21 mouse cellular contexts compared by ENCODE assay signal in genomic region chr5:65293627-65294026, GRCm38 (mm10). TPM values are rescaled to one million over a fixed set of nuclear protein-coding genes. Genes with fewer than 3 reads are reported as not detected.
DNase-seq lines count a peak whose midpoint lies in the region; ATAC-seq and TF ChIP-seq lines count a peak whose summit lies in the region.
"Had no signal": no experiment of that assay in that cellular context is flagged by ENCODE, and none has a peak within 500 bp of the region (broad histone marks: within the 10 kb centered on the region; RNA-seq: fewer than 3 reads in every experiment).

No protein-coding gene starts in this region.

- intact Hi-C loops in heart, postnatal 36 days (cut with DNase I) = no loop called here

- WGBS in lung, postnatal 0 days = 84% methylated on average over 6 of the region's 6 CpGs
- WGBS in thymus, adult 2 months = 88% methylated on average over 6 of the region's 6 CpGs

- H3K36me3 ChIP-seq in lung, postnatal 0 days (ENCODE audit: insufficient read depth, low read length) = peaks cover 4% of the 10 kb centered on the region; the same call in 1 of the 2 replicates
- peaks cover 36 to 71% of the 10 kb centered on the region in 2 experiments for H3K36me3 ChIP-seq in CH12.LX (replicated peaks in 1 of 2; ENCODE audit: control insufficient read depth in 1 of 2, insufficient read depth in 1 of 2, low read length in 1 of 2)
- H3K36me3 ChIP-seq in thymus, adult 2 months (ENCODE audit: control insufficient read depth, insufficient read depth, low read length) = peaks cover 58% of the 10 kb centered on the region

- peak; percentile 50 for DNase-seq in heart, adult 11 months
- no peak for DNase-seq in heart, postnatal 36 days
- peak; percentile 7 for DNase-seq in lung, postnatal 10 days
- DNase-seq in lung, postnatal 0 days (ENCODE audit: low spot score) = no peak
- peak; percentile 53 for DNase-seq in CH12.LX (ENCODE audit: extremely low read depth)
- DNase-seq in thymus, adult 2 months = no peak
- DNase-seq: adrenal gland, adult 2 months; adrenal gland, adult 8-10 months; adrenal gland, postnatal 10 days; adrenal gland, postnatal 14 days; adrenal gland, postnatal 25 days; B cell, adult 2 months; cerebellum, adult 11 months; cerebellum, adult 11-12 months; cerebellum, adult 18-20 months; cerebellum, adult 2 months had no signal

- H3K27me3 ChIP-seq in lung, postnatal 0 days (replicated peaks; ENCODE audit: insufficient read depth, low read length) = no peaks in the 10 kb centered on the region
- no peaks in the 10 kb centered on the region for H3K27me3 ChIP-seq in CH12.LX (replicated peaks)
- no peaks in the 10 kb centered on the region for H3K27me3 ChIP-seq in thymus, adult 2 months (ENCODE audit: control insufficient read depth, insufficient read depth, low read length)
- H3K27me3 ChIP-seq: Patski had no signal

- TF ChIP-seq EP300 in lung, postnatal 0 days (IDR thresholded peaks at IDR 0.05) = no peak
- TF ChIP-seq EP300 in CH12.LX (IDR thresholded peaks at IDR 0.05; ENCODE audit: low read length) = no peak

- TF ChIP-seq POLR2A in CH12.LX (IDR thresholded peaks at IDR 0.05; ENCODE audit: low read depth, low read length) = peak; percentile 47
- TF ChIP-seq POLR2A in thymus, adult 2 months (IDR thresholded peaks at IDR 0.05; ENCODE audit: control insufficient read depth, extremely low read depth, insufficient read depth, low read length, poor library complexity) = no peak

- no peak for TF ChIP-seq CTCF in lung, postnatal 0 days (IDR thresholded peaks at IDR 0.05)
- no peak for TF ChIP-seq CTCF in CH12.LX (conservative IDR thresholded peaks at IDR 0.05 in 1 of 2, IDR thresholded peaks at IDR 0.05 in 1 of 2; ENCODE audit: low read depth in 2 of 2, low read length in 2 of 2)
- TF ChIP-seq CTCF in thymus, adult 2 months (IDR thresholded peaks at IDR 0.05; ENCODE audit: borderline replicate concordance, control insufficient read depth, extremely low read depth, insufficient read depth, low read length, poor library complexity) = no peak

- no peaks in the 10 kb centered on the region for H3K4me1 ChIP-seq in lung, postnatal 0 days (ENCODE audit: insufficient read depth, low read depth, low read length)
- H3K4me1 ChIP-seq in CH12.LX (ENCODE audit: control insufficient read depth in 1 of 2, insufficient read depth in 2 of 2) = peaks cover 5 to 20% of the 10 kb centered on the region in 2 experiments; a peak in 3 of 4 replicates
- no peaks in the 10 kb centered on the region for H3K4me1 ChIP-seq in thymus, adult 2 months (replicated peaks; ENCODE audit: control insufficient read depth, insufficient read depth, low read length)

- dilution Hi-C loops in CH12.LX (cut with MboI; ENCODE audit: extremely low pct_ligation_motif_present, extremely low pct_unique_long_range_greater_than_20kb, low sequenced_read_pairs) = no loop called here

- H3K9me3 ChIP-seq in lung, postnatal 0 days (ENCODE audit: low read length) = no peaks in the 10 kb centered on the region
- no peaks in the 10 kb centered on the region for H3K9me3 ChIP-seq in CH12.LX (replicated peaks; ENCODE audit: low read length)
- H3K9me3 ChIP-seq: G1E had no signal

- H3K27ac ChIP-seq in lung, postnatal 0 days (ENCODE audit: low read length) = no peak overlapping the region
- H3K27ac ChIP-seq in CH12.LX (ENCODE audit: insufficient read depth, low read depth) = peak overlapping the region; percentile 60; the same call in 1 of the 2 replicates
- no peak overlapping the region for H3K27ac ChIP-seq in thymus, adult 2 months (ENCODE audit: control insufficient read depth, insufficient read depth, low read length)

- peaks cover 14% of the 10 kb centered on the region for H3K79me2 ChIP-seq in CH12.LX (replicated peaks; ENCODE audit: control insufficient read depth, extremely low read depth, insufficient read depth, poor library complexity, severe bottlenecking)

- H3K4me2 ChIP-seq in lung, postnatal 0 days (replicated peaks; ENCODE audit: low read depth, low read length) = no peak overlapping the region
- H3K4me2 ChIP-seq in CH12.LX (ENCODE audit: insufficient read depth, low read depth, poor library complexity, severe bottlenecking) = peak overlapping the region; percentile 62; the same call in 1 of the 2 replicates

- in situ Hi-C loops in CH12.LX (cut with MboI; ENCODE audit: low pct_ligation_motif_present, low pct_unique_long_range_greater_than_20kb, low sequenced_read_pairs) = no loop called here

- TF ChIP-seq RAD21 in CH12.LX (IDR thresholded peaks at IDR 0.05; ENCODE audit: low read depth, low read length) = no peak

- H3K4me3 ChIP-seq in lung, postnatal 0 days (ENCODE audit: low read depth, low read length) = no peak overlapping the region
- H3K4me3 ChIP-seq in CH12.LX (replicated peaks in 1 of 3; ENCODE audit: low read depth in 2 of 3, low read length in 2 of 3, poor library complexity in 1 of 3) = peak overlapping the region; percentile 35 to 56 (median 51)
- no peak overlapping the region for H3K4me3 ChIP-seq in thymus, adult 2 months (ENCODE audit: control insufficient read depth, insufficient read depth, low read length)

- ATAC-seq in lung, postnatal 0 days = no peak
- ATAC-seq: activated CD4-positive, CD25-positive, alpha-beta regulatory T cell, adult 4 months; CD4-positive, CD25-positive, alpha-beta regulatory T cell, adult 4 months; Patski had no signal

- no peak overlapping the region for H3K9ac ChIP-seq in lung, postnatal 0 days (replicated peaks; ENCODE audit: low read depth)
- H3K9ac ChIP-seq in CH12.LX (ENCODE audit: insufficient read depth, low read depth) = peak overlapping the region; percentile 69

TF ChIP-seq in CH12.LX, 34 proteins besides CTCF, POLR2A, EP300 and RAD21 (continues in another document):
- TF ChIP-seq USF2 (conservative IDR thresholded peaks at IDR 0.05; ENCODE audit: low read depth, low read length) (no peak), RCOR1 (conservative IDR thresholded peaks at IDR 0.05; ENCODE audit: low read depth, low read length) (no peak), SIN3A (IDR thresholded peaks at IDR 0.05; ENCODE audit: low read length) (no peak; the same call in 1 of the 2 replicates), NRF1 (IDR thresholded peaks at IDR 0.05; ENCODE audit: low read depth, low read length) (no peak), POLR2AphosphoS2 (IDR thresholded peaks at IDR 0.05; ENCODE audit: low read depth, low read length) (no peak), ELF1 (IDR thresholded peaks at IDR 0.05; ENCODE audit: low read depth, low read length) (peak; percentile 55), GABPA (IDR thresholded peaks at IDR 0.05; ENCODE audit: insufficient replicate concordance, low read depth, low read length) (no peak), MAZ (IDR thresholded peaks at IDR 0.05; ENCODE audit: low read depth, low read length) (no peak), JUN (IDR thresholded peaks at IDR 0.05; ENCODE audit: insufficient read depth, low read depth, low read length) (no peak), CHD2 (IDR thresholded peaks at IDR 0.05; ENCODE audit: low read length) (no peak), MEF2A (IDR thresholded peaks at IDR 0.05; ENCODE audit: borderline replicate concordance, low read depth, low read length) (no peak), ZKSCAN1 (IDR thresholded peaks at IDR 0.05; ENCODE audit: borderline replicate concordance, low read depth, low read length) (no peak), ZMIZ1 (IDR thresholded peaks at IDR 0.05; ENCODE audit: low read depth, low read length) (no peak), PAX5 (IDR thresholded peaks at IDR 0.05; ENCODE audit: low read length) (no peak), IRF4 (IDR thresholded peaks at IDR 0.05; ENCODE audit: low read depth, low read length) (no peak), TCF12 (IDR thresholded peaks at IDR 0.05; ENCODE audit: low read depth, low read length) (peak; percentile 38; the same call in 1 of the 2 replicates), MYC (IDR thresholded peaks at IDR 0.05; ENCODE audit: low read depth, low read length) (no peak), ZC3H11A (IDR thresholded peaks at IDR 0.05; ENCODE audit: low read depth, low read length) (no peak), MAFK (IDR thresholded peaks at IDR 0.05; ENCODE audit: insufficient replicate concordance, low read length) (no peak), HCFC1 (IDR thresholded peaks at IDR 0.05; ENCODE audit: low read depth, low read length) (peak; percentile 16; the same call in 1 of the 2 replicates), MAX (IDR thresholded peaks at IDR 0.05; ENCODE audit: low read length) (no peak), USF1 (IDR thresholded peaks at IDR 0.05; ENCODE audit: low read depth, low read length) (no peak), BHLHE40 (IDR thresholded peaks at IDR 0.05; ENCODE audit: low read depth, low read length) (no peak), UBTF (IDR thresholded peaks at IDR 0.05; ENCODE audit: low read depth, low read length) (no peak), ETS1 (conservative IDR thresholded peaks at IDR 0.05; ENCODE audit: low read depth, low read length) (peak; percentile 7), SMC3 (IDR thresholded peaks at IDR 0.05; ENCODE audit: low read depth, low read length) (no peak), JUND (conservative IDR thresholded peaks at IDR 0.05; ENCODE audit: low read depth, low read length) (no peak), TBP (conservative IDR thresholded peaks at IDR 0.05; ENCODE audit: low read depth, low read length) (peak; percentile 40; the same call in 1 of the 2 replicates), MXI1 (IDR thresholded peaks at IDR 0.05; ENCODE audit: low read depth, low read length) (peak; percentile 49; the same call in 1 of the 2 replicates), KAT2A (IDR thresholded peaks at IDR 0.05; ENCODE audit: insufficient replicate concordance, low read length) (no peak), ZNF384 (IDR thresholded peaks at IDR 0.05; ENCODE audit: low read depth, low read length) (no peak), NELFE (IDR thresholded peaks at IDR 0.05; ENCODE audit: low read depth, low read length) (peak; percentile 23; the same call in 1 of the 2 replicates)

RNA-seq across cellular contexts. Expression of gene Rfc1, which starts 41.8 kb away (rescaled TPM):
- 10 to 100 TPM; 31.1 to 42.5 TPM for total RNA-seq in heart, postnatal 36 days (2021)
- 34.8 and 37.7 TPM in 2 replicates for polyA plus RNA-seq in lung, postnatal 0 days (2015; fragmentation: Nextera tagmentation; extraction: Ambion mirVana)
- 75.5 and 83.1 TPM in 2 replicates for total RNA-seq in CH12.LX (2012; rRNA removed)
- total RNA-seq in CH12.LX (2014; rRNA removed) = 62.4 and 64.9 TPM in 2 replicates
- 80.8 and 108 TPM in 2 replicates for polyA plus RNA-seq in CH12.LX (2012; ENCODE audit: insufficient read length, low read depth)
- 20.0 and 27.9 TPM in 2 replicates for polyA plus RNA-seq in thymus, adult 2 months (2012; rRNA removed)

RNA-seq across cellular contexts. Expression of gene Klb, which starts 54.5 kb away (rescaled TPM):
- total RNA-seq in heart, postnatal 36 days (2021) = under 1 TPM; 0.14 to 0.36 TPM
- 0.04 TPM in 1 of 2 replicates, not detected in the other for polyA plus RNA-seq in lung, postnatal 0 days (2015; fragmentation: Nextera tagmentation; extraction: Ambion mirVana)
- total RNA-seq in CH12.LX (2012; rRNA removed) = not detected in 2 replicates
- total RNA-seq in CH12.LX (2014; rRNA removed) = not detected in 2 replicates
- polyA plus RNA-seq in CH12.LX (2012; ENCODE audit: insufficient read length, low read depth) = not detected in 2 replicates
- 1.1 and 1.6 TPM in 2 replicates for polyA plus RNA-seq in thymus, adult 2 months (2012; rRNA removed)
- total RNA-seq: MEL had no signal
- polyA plus RNA-seq: activated CD4-positive, CD25-positive, alpha-beta regulatory T cell, adult 4 months; CD4-positive, CD25-positive, alpha-beta regulatory T cell, adult 4 months; G1E had no signal

Comparison
In these comparisons a context has a peak if more than half of its experiments do, and no peak if none do; other contexts are left out.
1. DNase-seq: peak in heart, adult 11 months (single experiment), lung, postnatal 10 days (single experiment) and CH12.LX (single experiment); none in heart, postnatal 36 days (0 of 2), lung, postnatal 0 days (single experiment) and thymus, adult 2 months (single experiment).
2. H3K4me3 ChIP-seq: peak in CH12.LX (3 of 3); none in lung, postnatal 0 days (single experiment) and thymus, adult 2 months (single experiment).